ENCODE assay signal across 8 mouse cellular contexts in genomic region chr4:106225184-106225862, GRCm38 (mm10).
DNase-seq lines count a peak whose midpoint lies in the region; ATAC-seq and TF ChIP-seq lines count a peak whose summit lies in the region.

No protein-coding gene starts in this region.

- 57% methylated on average over 12 of the region's 12 CpGs for WGBS in cerebellum, adult 2 months

- TF ChIP-seq CTCF in cerebellum, adult 2 months (IDR thresholded peaks at IDR 0.05; ENCODE audit: borderline replicate concordance, insufficient read depth, low read depth, low read length), result peak; percentile 70
- peak; percentile 90 for TF ChIP-seq CTCF in left cerebral cortex, adult 2 months (IDR thresholded peaks at IDR 0.05)

- H3K4me3 ChIP-seq in cerebellum, adult 2 months (replicated peaks; ENCODE audit: insufficient read depth, low read depth, low read length), result no peak overlapping the region
- peak overlapping the region; percentile 10 for H3K4me3 ChIP-seq in erythroblast, embryonic 14.5 days (replicated peaks)
- no peak overlapping the region for H3K4me3 ChIP-seq in left cerebral cortex, adult 2 months

- no peak overlapping the region for H3K27ac ChIP-seq in cerebellum, adult 2 months (ENCODE audit: insufficient read depth, low read length)
- H3K27ac ChIP-seq in left cerebral cortex, adult 2 months, result no peak overlapping the region

- intact Hi-C loops in heart, postnatal 14 days (cut with DNase I), result loop anchor here (1.0 to 5.0 kb wide), 3 partner anchors 92 to 1313 kb away; partner anchors contain the start of genes Fyb2 and Usp24
- intact Hi-C loops in left cerebral cortex, adult 2 months (cut with DNase I), result loop anchor here (1.0 to 5.0 kb wide), 2 partner anchors 1073 to 1193 kb away; no protein-coding TSS in a partner anchor

- H3K9me3 ChIP-seq in erythroblast, embryonic 14.5 days (ENCODE audit: control insufficient read depth, low read length), result peaks cover 2% of the 10 kb centered on the region

- no peak for TF ChIP-seq POLR2A in cerebellum, adult 2 months (IDR thresholded peaks at IDR 0.05; ENCODE audit: borderline replicate concordance, insufficient read depth, low read length)

- DNase-seq in cerebellum, adult 2 months, result peak; percentile 7 to 33
- no peak for DNase-seq in cerebellum, adult 9-10 months
- peak; percentile 59 for DNase-seq in R1 (ENCODE audit: low read depth, low spot score)
- DNase-seq in heart, postnatal 14 days, result peak; percentile 64 to 76
- peak; percentile 49 to 59 for DNase-seq in left cerebral cortex, adult 2 months (ENCODE audit: extremely low spot score in 1 of 2, low spot score in 2 of 2)
- DNase-seq in right cerebral cortex, postnatal 25 days, result peak; percentile 31

- H3K27me3 ChIP-seq in cerebellum, adult 2 months (ENCODE audit: control insufficient read depth, insufficient read depth, low read length), result no peaks in the 10 kb centered on the region
- H3K27me3 ChIP-seq in erythroblast, embryonic 14.5 days (ENCODE audit: control insufficient read depth), result no peaks in the 10 kb centered on the region

- H3K36me3 ChIP-seq in erythroblast, embryonic 14.5 days (ENCODE audit: control insufficient read depth), result no peaks in the 10 kb centered on the region

- H3K4me1 ChIP-seq in cerebellum, adult 2 months (ENCODE audit: control insufficient read depth, insufficient read depth, low read length), result no peaks in the 10 kb centered on the region
- peaks cover 7% of the 10 kb centered on the region for H3K4me1 ChIP-seq in erythroblast, embryonic 14.5 days (ENCODE audit: control insufficient read depth)

- ATAC-seq in megakaryocyte progenitor cell, adult 5-6 weeks (replicated peaks; ENCODE audit: poor library complexity), result peak; percentile 72
